Mouse (Mus musculus) layer of hippocampus, adult 2 months (tissue): ENCODE measurements around the gene Lama2. TPM values are rescaled to one million over a fixed set of nuclear protein-coding genes. Genes with fewer than 3 reads are reported as not detected.
A peak's percentile ranks its signal among the peaks of the same experiment; 100 is the strongest.

ENCODE experiments used
- DNase-seq, 2 experiments: peaks; one replicate each; pipeline ENCODE4 v3.0.0; 2022; ENCODE audit warnings: low spot score in 2 of 2
- H3K27ac ChIP-seq: fragments of 200-600 bp; 2 replicates; pipeline ENCODE4 v1.8.1; 2022
- H3K4me3 ChIP-seq: fragments of 200-600 bp; 2 replicates; pipeline ENCODE4 v1.8.1; 2022; ENCODE audit warnings: mild to moderate bottlenecking
- CTCF ChIP-seq: fragments of 200-600 bp; conservative IDR thresholded peaks from 2 replicates; pipeline ENCODE4 v1.8.1; 2022; ENCODE audit warnings: antibody characterized with exemption, mild to moderate bottlenecking, moderate library complexity
- total RNA-seq, 2 experiments: library from RNA; stranded (reverse); gene quantifications; 2 replicates each; pipeline ENCODE4 v1.2.3; 2021

Gene Lama2
- total RNA-seq, 2 experiments from 2014 or later: 8.3 to 11.1 TPM

DNA sequence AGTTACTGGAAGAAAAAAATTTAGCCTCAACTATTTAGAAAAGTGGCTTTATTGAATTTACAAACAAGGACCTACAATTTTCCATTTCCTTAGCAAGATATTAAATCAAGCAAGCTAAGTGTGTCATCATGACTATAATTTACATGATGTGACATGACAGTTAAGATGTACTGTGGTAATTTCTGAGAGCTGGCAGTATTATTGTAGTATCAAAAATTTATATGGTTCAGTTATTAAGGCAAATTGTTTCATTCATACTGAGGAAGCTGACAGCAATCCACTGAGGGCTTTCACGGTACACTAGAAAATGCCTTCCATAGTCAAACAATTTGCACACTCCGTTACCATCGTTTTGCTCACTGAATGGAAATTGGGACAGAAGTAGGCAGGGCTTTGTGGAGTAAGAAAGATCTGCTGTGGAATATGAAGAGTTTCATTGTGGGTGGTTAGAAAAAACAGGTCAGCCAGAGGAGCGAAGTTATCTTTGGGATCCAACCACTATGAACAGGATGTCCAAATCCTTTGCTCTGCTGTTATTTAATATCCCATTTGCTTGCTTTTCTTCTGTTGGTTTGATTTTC lies 297.1 kb downstream of the Lama2 start:
- no peak for DNase-seq
- TF ChIP-seq CTCF: no peak
- H3K4me3 ChIP-seq: no peak overlapping the region
- peak overlapping the region; percentile 65 for H3K27ac ChIP-seq

DNA sequence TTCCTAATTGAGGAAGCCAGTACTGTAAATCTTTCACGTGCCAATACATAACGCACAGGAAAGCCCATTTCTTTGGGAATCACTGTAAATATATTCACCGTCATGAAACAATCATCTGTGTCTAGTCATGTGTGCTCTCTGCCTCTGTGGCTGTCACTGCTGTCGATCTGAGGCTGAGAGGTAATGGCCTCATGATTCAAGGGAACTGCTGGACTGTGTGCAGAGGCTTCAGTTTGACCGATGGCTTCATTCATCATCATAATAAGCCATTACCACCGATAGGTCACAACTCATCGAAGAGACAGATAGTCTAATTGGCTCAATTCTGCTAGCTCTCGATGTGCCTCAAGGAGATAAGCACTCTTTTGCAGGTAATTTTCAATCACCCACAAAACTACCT lies 312.1 kb downstream of the Lama2 start:
- TF ChIP-seq CTCF: no peak
- DNase-seq: no peak
- no peak overlapping the region for H3K4me3 ChIP-seq
- H3K27ac ChIP-seq: no peak overlapping the region

DNA sequence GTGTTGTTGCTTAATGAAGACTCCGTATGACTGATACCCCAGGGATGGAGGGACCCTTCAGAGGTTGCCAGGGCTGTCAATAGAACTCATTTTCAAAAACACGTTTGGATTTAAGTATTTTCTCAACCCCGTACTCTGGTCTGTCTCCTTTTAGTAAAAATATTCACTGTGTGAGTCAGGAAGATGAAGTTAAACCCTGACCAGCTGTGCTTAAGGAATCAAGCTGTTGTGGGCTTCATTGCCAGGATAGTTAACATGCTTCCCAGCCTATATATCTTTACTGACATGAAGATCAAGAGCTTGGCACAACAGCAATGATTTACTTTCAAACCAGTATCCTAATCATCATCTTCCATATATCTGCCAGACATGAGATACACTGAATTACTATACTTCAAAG lies 314.3 kb downstream of the Lama2 start:
- no peak for TF ChIP-seq CTCF
- DNase-seq: no peak
- H3K4me3 ChIP-seq: no peak overlapping the region
- no peak overlapping the region for H3K27ac ChIP-seq

DNA sequence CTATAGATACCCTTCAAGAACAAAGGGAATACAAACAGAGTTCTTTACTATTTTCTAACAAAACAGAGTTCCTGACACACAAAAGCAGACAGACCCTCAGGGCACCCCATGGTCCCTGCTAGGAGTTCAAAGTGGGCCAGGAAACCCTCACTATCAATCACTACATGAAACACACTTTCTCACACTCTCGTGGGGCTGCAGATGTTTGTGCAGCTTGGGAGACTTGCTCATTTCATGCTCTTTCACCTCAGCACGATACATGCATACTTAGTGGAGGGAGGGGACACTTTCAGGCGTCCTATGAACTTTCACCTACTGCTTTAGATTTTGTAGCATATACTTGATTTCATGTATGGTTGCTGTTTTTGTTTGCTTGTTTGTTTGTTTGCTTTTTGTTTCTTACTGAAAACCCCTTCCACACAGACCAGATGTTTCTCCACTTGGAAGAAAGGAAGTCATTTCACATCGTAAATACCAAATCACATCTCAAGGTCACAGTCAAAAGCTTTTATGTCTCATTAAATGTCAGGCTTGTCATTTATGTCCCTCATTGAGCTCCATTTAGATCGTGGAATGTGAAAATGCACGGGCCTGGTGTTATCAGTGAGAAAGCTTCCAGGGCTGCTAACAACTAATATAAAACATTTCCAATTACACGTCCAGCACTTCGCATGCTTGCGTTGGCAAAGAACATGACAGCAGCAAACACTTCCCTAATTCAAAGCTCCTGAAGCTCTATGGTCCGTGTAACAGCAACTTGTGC lies 334.3 kb downstream of the Lama2 start:
- TF ChIP-seq CTCF: no peak
- no peak for DNase-seq
- H3K27ac ChIP-seq: no peak overlapping the region

DNA sequence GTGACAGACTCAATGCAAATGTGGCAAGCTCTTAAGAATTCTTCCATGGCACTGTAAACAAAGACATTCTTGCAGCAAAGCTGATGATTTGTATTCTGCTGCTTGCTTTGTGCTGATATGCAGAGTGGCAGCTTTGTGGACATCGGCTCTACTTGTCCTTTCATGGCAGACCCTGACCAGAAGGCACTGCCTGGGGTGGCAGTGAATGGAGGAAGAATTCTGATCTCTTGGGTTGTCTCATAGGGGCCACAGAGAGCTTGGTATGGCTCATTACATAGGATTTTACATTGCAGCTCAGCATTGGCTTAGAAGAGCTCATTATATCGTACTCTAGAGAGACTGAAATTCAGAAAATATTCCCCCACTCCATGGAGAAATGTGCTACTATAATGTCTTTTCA lies 352.1 kb downstream of the Lama2 start:
- no peak overlapping the region for H3K4me3 ChIP-seq
- DNase-seq: no peak
- TF ChIP-seq CTCF: no peak

More for the DNA sequence above, 334.3 kb downstream of the Lama2 start:
- H3K4me3 ChIP-seq: no peak overlapping the region

DNA sequence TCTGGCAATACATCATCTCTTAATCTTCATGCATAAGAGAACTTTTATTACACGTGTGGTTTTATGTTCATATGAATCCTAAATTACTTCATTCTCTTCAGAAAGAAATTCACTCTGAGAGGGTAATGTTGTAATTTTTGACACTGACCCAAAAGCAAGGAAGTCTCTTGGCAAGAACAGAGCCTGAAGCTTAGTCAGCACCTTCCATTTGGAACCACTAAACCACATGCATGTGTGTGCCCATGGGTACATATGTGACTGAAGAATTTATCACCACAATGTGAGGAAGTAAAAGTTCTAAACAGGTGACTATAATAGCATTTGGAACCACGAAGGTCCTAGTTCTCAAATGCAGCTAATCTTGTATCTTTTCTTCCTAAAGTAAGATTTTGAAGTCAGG lies 353.7 kb downstream of the Lama2 start:
- no peak for TF ChIP-seq CTCF
- Histone ChIP-seq H3K27ac (no peak overlapping the region), H3K4me3 (no peak overlapping the region)
- no peak for DNase-seq

More for the DNA sequence above, 352.1 kb downstream of the Lama2 start:
- H3K27ac ChIP-seq: no peak overlapping the region

DNA sequence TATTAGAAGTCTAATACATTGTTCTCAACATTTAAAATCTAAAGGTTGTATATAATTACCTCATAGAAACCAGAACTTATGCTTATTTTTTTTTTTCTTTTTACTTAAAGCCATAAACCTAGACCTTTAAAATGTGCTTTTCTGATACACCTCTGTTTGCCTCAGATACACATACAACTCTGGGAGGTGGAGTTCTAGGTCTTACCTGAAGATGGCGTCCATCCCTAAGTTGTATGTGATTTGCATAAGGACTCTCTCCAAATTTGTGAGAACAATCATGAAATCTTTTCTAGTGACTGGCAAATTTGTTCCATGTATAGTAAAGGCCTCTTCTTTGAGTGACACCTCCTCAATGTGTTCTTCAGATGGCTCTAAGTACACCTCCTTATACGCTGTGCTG lies 354.8 kb downstream of the Lama2 start:
- Histone ChIP-seq H3K4me3 (no peak overlapping the region), H3K27ac (no peak overlapping the region)
- TF ChIP-seq CTCF: peak; percentile 71
- no peak for DNase-seq

DNA sequence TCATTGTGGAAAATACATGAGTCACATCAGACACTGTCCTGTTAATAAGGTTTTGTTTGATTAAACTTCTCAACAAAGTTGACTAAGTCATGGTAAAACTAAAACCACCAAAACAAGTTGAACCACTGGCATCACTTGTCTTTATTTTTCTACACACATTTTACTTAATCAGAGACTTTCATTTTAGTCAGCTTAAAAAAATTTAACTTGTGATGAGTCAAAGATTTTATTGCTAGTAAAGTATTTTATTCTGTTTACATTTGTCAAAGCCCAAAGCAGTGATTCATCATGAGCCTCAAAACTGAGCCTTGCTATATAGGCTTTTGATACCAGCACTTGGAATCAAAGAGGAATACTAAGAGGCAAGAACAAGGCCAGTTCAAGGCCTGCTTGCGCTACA lies 369.8 kb downstream of the Lama2 start:
- TF ChIP-seq CTCF: no peak
- Histone ChIP-seq H3K4me3 (no peak overlapping the region), H3K27ac (no peak overlapping the region)
- DNase-seq: no peak

DNA sequence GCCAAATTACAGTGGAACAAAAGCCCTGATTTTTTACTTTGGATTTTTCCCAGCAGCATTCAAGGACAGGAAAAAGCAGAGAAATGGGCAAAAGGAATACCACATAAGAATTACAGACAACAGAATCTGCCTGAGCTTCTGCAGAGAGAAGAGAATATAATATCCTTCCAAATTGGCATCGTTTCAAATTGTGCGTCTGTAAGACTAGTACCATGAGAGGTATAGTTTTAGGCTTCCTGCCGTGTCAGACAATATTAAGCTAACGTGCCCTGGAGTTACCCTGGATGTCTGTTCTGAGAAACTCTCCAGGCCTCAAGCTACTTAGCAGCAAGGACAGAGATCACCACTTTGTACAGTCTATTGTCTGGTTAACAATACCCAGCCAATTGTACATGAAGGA lies 384.8 kb downstream of the Lama2 start:
- no peak overlapping the region for H3K27ac ChIP-seq
- no peak overlapping the region for H3K4me3 ChIP-seq
- no peak for TF ChIP-seq CTCF
- no peak for DNase-seq

DNA sequence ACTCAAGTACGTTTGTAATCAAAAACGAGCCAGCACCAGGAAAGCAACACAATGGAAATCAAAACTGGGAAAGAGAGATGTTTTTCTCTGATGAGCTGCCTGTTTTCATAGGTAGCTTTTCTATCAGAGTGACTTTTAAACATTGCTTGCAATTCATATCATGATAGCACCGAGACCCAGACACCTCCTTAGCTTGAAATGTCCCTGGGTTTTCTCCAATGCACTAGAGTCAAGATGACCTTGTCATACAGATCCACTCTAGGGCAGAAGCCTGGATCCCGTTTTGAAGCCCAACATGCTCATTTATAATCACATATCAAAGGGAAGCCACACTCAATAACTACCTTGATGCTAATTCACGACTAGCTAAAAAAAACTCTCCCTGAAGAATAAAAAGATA lies 386.0 kb downstream of the Lama2 start:
- TF ChIP-seq CTCF: no peak
- no peak overlapping the region for H3K4me3 ChIP-seq
- no peak for DNase-seq
- H3K27ac ChIP-seq: no peak overlapping the region

DNA sequence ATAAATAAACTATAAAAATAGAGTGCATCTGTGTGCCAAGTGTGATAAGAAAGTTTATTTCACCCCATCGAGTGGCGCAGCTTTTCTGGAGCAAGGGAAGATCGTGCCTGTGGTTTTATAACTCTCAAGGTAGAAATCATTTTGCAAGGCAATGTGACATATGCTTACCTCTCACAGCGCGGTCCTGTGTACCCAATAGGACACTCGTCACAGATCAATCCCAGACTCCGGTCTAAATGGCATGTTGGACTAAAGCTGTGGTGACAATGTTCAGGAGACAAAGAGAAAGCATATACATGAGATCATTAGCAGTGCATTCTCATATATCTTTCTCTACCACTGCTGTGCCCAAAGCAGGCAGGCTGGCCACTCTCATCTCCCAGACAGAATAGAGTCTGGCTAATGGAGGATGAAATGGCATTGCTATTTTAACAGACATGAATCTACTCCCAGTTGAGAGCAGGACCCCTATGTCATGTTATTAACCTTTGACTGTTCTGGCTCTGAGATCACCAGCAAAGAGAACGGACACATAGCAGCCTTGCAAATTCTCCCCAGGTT lies 395.7 kb downstream of the Lama2 start:
- Histone ChIP-seq H3K4me3 (no peak overlapping the region), H3K27ac (no peak overlapping the region)
- DNase-seq: no peak
- no peak for TF ChIP-seq CTCF

DNA sequence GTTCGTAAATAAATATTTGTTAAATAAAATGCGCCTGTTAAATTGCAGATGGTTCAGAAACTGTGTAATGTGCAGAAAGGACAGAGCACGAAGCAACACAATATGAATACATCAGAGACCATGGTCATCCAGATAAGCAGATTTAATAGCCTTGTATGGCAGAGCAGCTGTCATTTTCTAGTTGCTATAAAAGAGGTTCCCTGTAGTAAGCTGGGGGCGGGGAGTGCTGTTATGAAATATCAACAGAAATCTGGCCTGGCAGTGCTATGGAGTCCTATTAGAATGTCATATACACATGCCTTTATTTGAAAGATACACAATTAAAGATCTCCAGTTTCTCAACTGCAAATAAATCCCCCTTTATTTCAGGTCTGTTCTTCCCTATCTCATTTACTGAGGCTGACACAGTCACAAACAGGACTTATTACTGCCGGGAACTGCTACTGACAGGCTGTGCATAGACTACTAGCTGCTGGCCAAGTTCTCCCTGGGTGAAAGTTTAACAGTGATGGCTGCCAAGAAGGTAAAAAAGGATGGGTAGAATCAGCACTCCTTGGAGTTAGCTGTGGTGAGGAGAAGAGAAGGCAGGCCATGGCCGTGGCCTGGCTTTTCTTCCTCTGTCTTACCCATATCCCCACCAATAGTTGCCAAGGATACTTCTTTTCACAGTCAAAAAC lies 396.8 kb downstream of the Lama2 start:
- DNase-seq: peak; percentile 26 to 33
- no peak for TF ChIP-seq CTCF
- H3K4me3 ChIP-seq: no peak overlapping the region
- H3K27ac ChIP-seq: peak overlapping the region; percentile 71

DNA sequence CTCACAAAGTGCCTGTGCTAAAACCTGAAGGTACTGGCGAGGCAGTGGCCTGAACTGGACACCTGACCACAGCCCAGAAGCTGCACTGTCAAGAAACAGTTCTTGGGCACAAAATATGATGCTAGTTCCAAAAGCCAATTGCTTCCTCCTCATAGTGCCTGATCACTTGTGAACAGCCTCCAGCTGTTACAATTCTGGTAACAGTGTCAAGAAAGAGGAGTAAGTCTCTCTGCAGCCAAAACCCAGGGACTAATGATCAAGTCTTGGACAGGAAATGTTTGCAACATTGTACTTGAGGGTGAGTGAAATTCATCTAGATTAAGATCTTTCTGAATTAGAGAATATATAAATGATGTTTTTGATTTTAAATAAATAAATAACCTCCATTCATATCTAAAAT lies 399.9 kb downstream of the Lama2 start:
- H3K27ac ChIP-seq: no peak overlapping the region
- H3K4me3 ChIP-seq: no peak overlapping the region
- TF ChIP-seq CTCF: no peak
- DNase-seq: no peak
